Mouse (Mus musculus) testis, adult 2 months (tissue): ENCODE data around the gene Pfkp. TPM values are rescaled to one million over a fixed set of nuclear protein-coding genes. Genes with fewer than 3 reads are reported as not detected.

Experiments used
- H3K27ac ChIP-seq: fragments of 200-500 bp; 2 replicates; pipeline ENCODE4 v1.5.1; 2012; ENCODE audit warnings: low read depth, low read length; ENCODE audit not compliant: control insufficient read depth, insufficient read depth
- H3K27me3 ChIP-seq: fragments of 200-500 bp; 2 replicates; pipeline ENCODE4 v1.6.1; 2012; ENCODE audit warnings: mild to moderate bottlenecking, low read length, moderate library complexity; ENCODE audit not compliant: control insufficient read depth, insufficient read depth
- H3K36me3 ChIP-seq: fragments of 200-500 bp; 2 replicates; pipeline ENCODE4 v1.6.1; 2012; ENCODE audit warnings: mild to moderate bottlenecking, low read length; ENCODE audit not compliant: control insufficient read depth, insufficient read depth
- H3K4me1 ChIP-seq: fragments of 200-500 bp; 2 replicates; pipeline ENCODE4 v1.6.1; 2012; ENCODE audit warnings: low read length; ENCODE audit not compliant: control insufficient read depth, insufficient read depth
- H3K4me3 ChIP-seq: fragments of 200-500 bp; 2 replicates; pipeline ENCODE4 v1.5.1; 2012; ENCODE audit warnings: low read depth, mild to moderate bottlenecking, low read length, moderate library complexity, mixed read lengths; ENCODE audit not compliant: control insufficient read depth
- CTCF ChIP-seq: fragments of 200-500 bp; IDR thresholded peaks from 2 replicates; pipeline ENCODE4 v1.5.1; 2012; ENCODE audit warnings: low read depth, mild to moderate bottlenecking, inconsistent platforms, low read length, moderate library complexity; ENCODE audit not compliant: control insufficient read depth, insufficient read depth, insufficient replicate concordance
- POLR2A ChIP-seq: fragments of 200-500 bp; IDR thresholded peaks from 2 replicates; pipeline ENCODE4 v1.6.1; 2012; ENCODE audit warnings: low read depth, mild to moderate bottlenecking, inconsistent platforms, low read length, moderate library complexity; ENCODE audit not compliant: control insufficient read depth
- polyA plus RNA-seq: library from polyadenylated mRNA; depleted of rRNA; stranded (reverse); fragments of >200 nt; gene quantifications from 2 replicates; pipeline ENCODE4 v1.2.3, GENCODE M21; 2012

Pfkp gene
- polyA plus RNA-seq, 1 experiment = 133 TPM

- Histone ChIP-seq H3K27ac (no peak overlapping the region), H3K4me1 (no peaks in the 10 kb centered on the region)
Observed at GRCm38 (mm10) chr13:6602786-6603409, 45.7 kb downstream of the Pfkp start.

GRCm38 (mm10) chr13:6601676-6602075 lies 46.9 kb downstream of the Pfkp start:
- H3K27ac ChIP-seq = no peak overlapping the region
- H3K36me3 ChIP-seq = no peaks in the 10 kb centered on the region; the same call in 1 of the 2 replicates

More at GRCm38 (mm10) chr13:6602786-6603409, 45.7 kb downstream of the Pfkp start:
- no peaks in the 10 kb centered on the region; the same call in 1 of the 2 replicates for H3K36me3 ChIP-seq
- TF ChIP-seq CTCF = no peak
- no peak for TF ChIP-seq POLR2A
- no peak overlapping the region for H3K4me3 ChIP-seq
- no peaks in the 10 kb centered on the region for H3K27me3 ChIP-seq

GRCm38 (mm10) chr13:6600626-6601025 lies 48.0 kb downstream of the Pfkp start:
- H3K27ac ChIP-seq = no peak overlapping the region
- no peak overlapping the region for H3K4me3 ChIP-seq
- H3K36me3 ChIP-seq = no peaks in the 10 kb centered on the region; the same call in 1 of the 2 replicates
- TF ChIP-seq POLR2A (no peak), CTCF (no peak)
- H3K4me1 ChIP-seq = no peaks in the 10 kb centered on the region
- H3K27me3 ChIP-seq = no peaks in the 10 kb centered on the region

More at GRCm38 (mm10) chr13:6601676-6602075, 46.9 kb downstream of the Pfkp start:
- Histone ChIP-seq H3K4me1 (no peaks in the 10 kb centered on the region), H3K27me3 (no peaks in the 10 kb centered on the region), H3K4me3 (no peak overlapping the region)
- TF ChIP-seq CTCF (no peak), POLR2A (no peak)

- Histone ChIP-seq H3K4me1 (no peaks in the 10 kb centered on the region), H3K4me3 (no peak overlapping the region), H3K27ac (no peak overlapping the region), H3K27me3 (no peaks in the 10 kb centered on the region), H3K36me3 (no peaks in the 10 kb centered on the region; the same call in 1 of the 2 replicates)
- TF ChIP-seq CTCF (no peak), POLR2A (no peak)
Observed at GRCm38 (mm10) chr13:6597801-6598200, 50.8 kb downstream of the Pfkp start.

GRCm38 (mm10) chr13:6595403-6595802 lies 53.2 kb downstream of the Pfkp start:
- H3K36me3 ChIP-seq = no peaks in the 10 kb centered on the region; the same call in 1 of the 2 replicates
- H3K4me3 ChIP-seq = no peak overlapping the region
- no peak for TF ChIP-seq POLR2A
- no peak for TF ChIP-seq CTCF
- no peaks in the 10 kb centered on the region for H3K4me1 ChIP-seq
- no peaks in the 10 kb centered on the region for H3K27me3 ChIP-seq
- H3K27ac ChIP-seq = no peak overlapping the region

- Histone ChIP-seq H3K4me1 (no peaks in the 10 kb centered on the region), H3K36me3 (no peaks in the 10 kb centered on the region), H3K4me3 (no peak overlapping the region), H3K27ac (no peak overlapping the region), H3K27me3 (no peaks in the 10 kb centered on the region)
- TF ChIP-seq POLR2A (no peak), CTCF (no peak)
Observed at GRCm38 (mm10) chr13:6590846-6591245, 57.7 kb downstream of the Pfkp start.

GRCm38 (mm10) chr13:6586009-6586408 lies 62.6 kb downstream of the Pfkp start:
- Histone ChIP-seq H3K4me3 (no peak overlapping the region), H3K36me3 (no peaks in the 10 kb centered on the region; the same call in 1 of the 2 replicates), H3K27ac (no peak overlapping the region), H3K4me1 (no peaks in the 10 kb centered on the region), H3K27me3 (no peaks in the 10 kb centered on the region)
- TF ChIP-seq POLR2A = no peak
- TF ChIP-seq CTCF = no peak
